ENCODE assay signal across 8 mouse cellular contexts in genomic region chr4:45795191-45795811, GRCm38 (mm10). TPM values are rescaled to one million over a fixed set of nuclear protein-coding genes. Genes with fewer than 3 reads are reported as not detected.
A peak's percentile ranks its signal among the peaks of the same experiment; 100 is the strongest.
DNase-seq lines count a peak whose midpoint lies in the region; ATAC-seq and TF ChIP-seq lines count a peak whose summit lies in the region.

No protein-coding gene starts in this region.

- H3K36me3 ChIP-seq in hindbrain, embryonic 11.5 days (ENCODE audit: control insufficient read depth, insufficient read depth, low read length), result no peaks in the 10 kb centered on the region
- no peaks in the 10 kb centered on the region for H3K36me3 ChIP-seq in limb, embryonic 14.5 days (ENCODE audit: control insufficient read depth, insufficient read depth, low read length)
- no peaks in the 10 kb centered on the region for H3K36me3 ChIP-seq in neural tube, embryonic 13.5 days

- peaks cover 13% of the 10 kb centered on the region; the same call in 1 of the 2 replicates for H3K4me1 ChIP-seq in bone marrow macrophage, adult 2 months (ENCODE audit: control insufficient read depth, insufficient read depth, low read length)
- H3K4me1 ChIP-seq in hindbrain, embryonic 11.5 days (replicated peaks; ENCODE audit: control insufficient read depth, insufficient read depth, low read length), result no peaks in the 10 kb centered on the region
- H3K4me1 ChIP-seq in limb, embryonic 14.5 days (ENCODE audit: control insufficient read depth, insufficient read depth, low read length), result peaks cover 6% of the 10 kb centered on the region; the same call in 1 of the 2 replicates
- H3K4me1 ChIP-seq in neural tube, embryonic 13.5 days (replicated peaks), result peaks cover 25% of the 10 kb centered on the region

- peak overlapping the region; percentile 33 for H3K4me2 ChIP-seq in hindbrain, embryonic 11.5 days (replicated peaks; ENCODE audit: low read depth, low read length)
- H3K4me2 ChIP-seq in limb, embryonic 14.5 days (replicated peaks; ENCODE audit: low read depth, low read length, severe bottlenecking), result peak overlapping the region; percentile 34; the same call in 1 of the 2 replicates
- peak overlapping the region; percentile 55 for H3K4me2 ChIP-seq in neural tube, embryonic 13.5 days

- peak; percentile 56; the same call in 1 of the 2 replicates for ATAC-seq in hindbrain, embryonic 11.5 days (ENCODE audit: low FRiP score)
- peak; percentile 56; the same call in 1 of the 2 replicates for ATAC-seq in limb, embryonic 14.5 days (ENCODE audit: low FRiP score, low read depth)
- peak; percentile 49 for ATAC-seq in neural tube, embryonic 13.5 days (ENCODE audit: low read depth)

- 4% methylated on average over 11 of the region's 12 CpGs for WGBS in hindbrain, embryonic 11.5 days
- 5% methylated on average over 11 of the region's 12 CpGs for WGBS in limb, embryonic 14.5 days
- 3% methylated on average over 12 of the region's 12 CpGs for WGBS in neural tube, embryonic 13.5 days

- H3K27me3 ChIP-seq in hindbrain, embryonic 11.5 days (ENCODE audit: control insufficient read depth, insufficient read depth, low read length), result no peaks in the 10 kb centered on the region
- H3K27me3 ChIP-seq in limb, embryonic 14.5 days (ENCODE audit: control insufficient read depth, insufficient read depth, low read length), result peaks cover 3% of the 10 kb centered on the region; the same call in 1 of the 2 replicates
- H3K27me3 ChIP-seq in neural tube, embryonic 13.5 days, result no peaks in the 10 kb centered on the region

- peak overlapping the region; percentile 50 for H3K4me3 ChIP-seq in bone marrow macrophage, adult 2 months (ENCODE audit: insufficient read depth, low read length)
- H3K4me3 ChIP-seq in hindbrain, embryonic 11.5 days (ENCODE audit: low read depth, low read length), result peak overlapping the region; percentile 24
- H3K4me3 ChIP-seq in limb, embryonic 14.5 days (replicated peaks; ENCODE audit: low read length), result peak overlapping the region; percentile 18
- H3K4me3 ChIP-seq in neural tube, embryonic 13.5 days, result peak overlapping the region; percentile 25

- no peak for TF ChIP-seq CTCF in bone marrow macrophage, adult 2 months (IDR thresholded peaks at IDR 0.05; ENCODE audit: low read depth, low read length)

- peak; percentile 17 to 23 for DNase-seq in B cell, adult 2 months
- peak; percentile 57 for DNase-seq in hindbrain, embryonic 11.5 days (ENCODE audit: low spot score)
- no peak for DNase-seq in limb, embryonic 14.5 days (ENCODE audit: low spot score)
- DNase-seq in cerebellum, adult 11-12 months, result no peak
- DNase-seq in layer of hippocampus, postnatal 25 days (ENCODE audit: extremely low spot score in 1 of 2, low spot score in 1 of 2), result no peak
- DNase-seq in thymus, postnatal 25 days, result no peak

- no peaks in the 10 kb centered on the region for H3K9me3 ChIP-seq in hindbrain, embryonic 11.5 days (ENCODE audit: control insufficient read depth, low read length)
- no peaks in the 10 kb centered on the region for H3K9me3 ChIP-seq in limb, embryonic 14.5 days (ENCODE audit: control insufficient read depth, low read length)
- no peaks in the 10 kb centered on the region for H3K9me3 ChIP-seq in neural tube, embryonic 13.5 days

- peak overlapping the region; percentile 45; the same call in 1 of the 2 replicates for H3K27ac ChIP-seq in bone marrow macrophage, adult 2 months (ENCODE audit: insufficient read depth, low read depth, low read length)
- H3K27ac ChIP-seq in hindbrain, embryonic 11.5 days (ENCODE audit: low read depth, low read length), result peak overlapping the region; percentile 53; the same call in 1 of the 2 replicates
- no peak overlapping the region for H3K27ac ChIP-seq in limb, embryonic 14.5 days (replicated peaks; ENCODE audit: low read depth, low read length)
- 0 out of 2 replicates have a peak overlapping the region, but pooled peaks have one; percentile 18 for H3K27ac ChIP-seq in neural tube, embryonic 13.5 days (replicated peaks)

- no peak for TF ChIP-seq POLR2A in bone marrow macrophage, adult 2 months (IDR thresholded peaks at IDR 0.05; ENCODE audit: borderline replicate concordance, low read depth, low read length)
- TF ChIP-seq POLR2A in limb, embryonic 14.5 days (IDR thresholded peaks at IDR 0.05; ENCODE audit: borderline replicate concordance, extremely low read depth, insufficient read depth, insufficient read length), result no peak

- peak overlapping the region; percentile 49 for H3K9ac ChIP-seq in hindbrain, embryonic 11.5 days (ENCODE audit: low read depth, low read length)
- no peak overlapping the region for H3K9ac ChIP-seq in limb, embryonic 14.5 days (ENCODE audit: low read depth, low read length, severe bottlenecking)
- peak overlapping the region; percentile 65 for H3K9ac ChIP-seq in neural tube, embryonic 13.5 days

RNA-seq across cellular contexts. Expression of gene Aldh1b1, which starts 3.5 kb away (rescaled TPM):
- 4.2 and 4.3 TPM in 2 replicates for polyA plus RNA-seq in bone marrow macrophage, adult 2 months (2012; ENCODE audit: insufficient read depth, insufficient read length, missing spikeins)
- polyA plus RNA-seq in hindbrain, embryonic 11.5 days (2014; fragmentation: Nextera tagmentation; extraction: Ambion mirVana), result 4.5 and 6.0 TPM in 2 replicates
- 1.3 and 3.1 TPM in 2 replicates for polyA plus RNA-seq in limb, embryonic 14.5 days (2012; rRNA removed)
- polyA plus RNA-seq in limb, embryonic 14.5 days (2014; fragmentation: Nextera tagmentation; extraction: Ambion mirVana), result 0.83 and 1.0 TPM in 2 replicates
- polyA plus RNA-seq in neural tube, embryonic 13.5 days (2015; fragmentation: Nextera tagmentation; extraction: Ambion mirVana), result 14.8 and 16.5 TPM in 2 replicates
- 1 to 10 TPM; 9.2 to 9.9 TPM for total RNA-seq in layer of hippocampus, postnatal 25 days (2021)

RNA-seq across cellular contexts. Expression of gene Igfbpl1, which starts 31.4 kb away (rescaled TPM):
- polyA plus RNA-seq in bone marrow macrophage, adult 2 months (2012; ENCODE audit: insufficient read depth, insufficient read length, missing spikeins), result not detected in 2 replicates
- polyA plus RNA-seq in hindbrain, embryonic 11.5 days (2014; fragmentation: Nextera tagmentation; extraction: Ambion mirVana), result 71.4 and 83.2 TPM in 2 replicates
- 0.87 and 1.6 TPM in 2 replicates for polyA plus RNA-seq in limb, embryonic 14.5 days (2012; rRNA removed)
- polyA plus RNA-seq in limb, embryonic 14.5 days (2014; fragmentation: Nextera tagmentation; extraction: Ambion mirVana), result 0.08 TPM in 1 of 2 replicates, not detected in the other
- polyA plus RNA-seq in neural tube, embryonic 13.5 days (2015; fragmentation: Nextera tagmentation; extraction: Ambion mirVana), result 62.8 and 63.8 TPM in 2 replicates
- total RNA-seq in layer of hippocampus, postnatal 25 days (2021), result 10 to 100 TPM; 12.5 to 14.5 TPM

RNA-seq across cellular contexts. Expression of gene Stra6l, which starts 53.2 kb away (rescaled TPM):
- 0.79 and 0.82 TPM in 2 replicates for polyA plus RNA-seq in bone marrow macrophage, adult 2 months (2012; ENCODE audit: insufficient read depth, insufficient read length, missing spikeins)
- polyA plus RNA-seq in hindbrain, embryonic 11.5 days (2014; fragmentation: Nextera tagmentation; extraction: Ambion mirVana), result 0.75 and 1.0 TPM in 2 replicates
- 2.1 and 2.5 TPM in 2 replicates for polyA plus RNA-seq in limb, embryonic 14.5 days (2012; rRNA removed)
- 0.81 and 1.2 TPM in 2 replicates for polyA plus RNA-seq in limb, embryonic 14.5 days (2014; fragmentation: Nextera tagmentation; extraction: Ambion mirVana)
- 4.5 and 4.7 TPM in 2 replicates for polyA plus RNA-seq in neural tube, embryonic 13.5 days (2015; fragmentation: Nextera tagmentation; extraction: Ambion mirVana)
- total RNA-seq in layer of hippocampus, postnatal 25 days (2021), result not detected

Comparison
In these comparisons a context has a peak if more than half of its experiments do, and no peak if none do; other contexts are left out.
1. DNase-seq: peak in B cell, adult 2 months (2 of 2) and hindbrain, embryonic 11.5 days (single experiment); none in limb, embryonic 14.5 days (single experiment), cerebellum, adult 11-12 months (single experiment), layer of hippocampus, postnatal 25 days (0 of 2) and thymus, postnatal 25 days (single experiment).
2. RNA of gene Igfbpl1, which starts 31.4 kb away (polyA plus RNA-seq): 71.4 to 83.2 TPM in hindbrain, embryonic 11.5 days and 62.8 to 63.8 TPM in neural tube, embryonic 13.5 days; 0.08 to 1.6 TPM in limb, embryonic 14.5 days and not detected in bone marrow macrophage, adult 2 months; every median in the first group is over 10 times any median in the second.
3. Peak in every context shown above with its lines, with median percentiles within 50 percentile points of each other: H3K4me3 ChIP-seq, ATAC-seq and H3K4me2 ChIP-seq.